Mouse (Mus musculus) c-Kit-negative CD71-positive TER-119-positive erythroid progenitor cells, embryonic 14.5 days (primary cell): ENCODE results near the gene Arrdc5.
"Not testable (repeated sequence)": the region's sequence is repeated elsewhere in the genome, so short reads cannot be mapped to it uniquely, and the experiment has no call there.

ENCODE experiments used
- DNase-seq: peaks from one replicate; pipeline ENCODE4 v3.0.0-alpha.2; 2013; ENCODE audit warnings: low read depth, low spot score

Gene Arrdc5

GRCm38 (mm10) chr17:56278340-56278739, 21.7 kb downstream of the Arrdc5 start:
- DNase-seq: no peak

DNA sequence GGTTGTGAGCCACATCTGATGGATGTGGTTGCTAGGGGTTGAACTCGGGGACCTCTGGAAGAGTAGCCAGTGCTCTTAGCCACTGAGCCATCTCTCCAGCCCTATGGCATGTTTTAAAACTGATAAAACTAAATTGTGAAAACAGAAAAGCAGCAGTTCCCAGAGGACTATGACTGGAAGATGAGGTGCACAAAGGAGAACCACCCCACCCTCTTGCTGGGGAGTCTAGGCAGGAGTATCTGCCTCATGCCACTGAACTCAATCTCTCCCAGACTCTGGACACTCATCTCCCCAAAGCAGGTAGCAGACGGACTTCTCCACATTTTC, 22.6 kb downstream of the Arrdc5 start:
- DNase-seq: no peak

DNA sequence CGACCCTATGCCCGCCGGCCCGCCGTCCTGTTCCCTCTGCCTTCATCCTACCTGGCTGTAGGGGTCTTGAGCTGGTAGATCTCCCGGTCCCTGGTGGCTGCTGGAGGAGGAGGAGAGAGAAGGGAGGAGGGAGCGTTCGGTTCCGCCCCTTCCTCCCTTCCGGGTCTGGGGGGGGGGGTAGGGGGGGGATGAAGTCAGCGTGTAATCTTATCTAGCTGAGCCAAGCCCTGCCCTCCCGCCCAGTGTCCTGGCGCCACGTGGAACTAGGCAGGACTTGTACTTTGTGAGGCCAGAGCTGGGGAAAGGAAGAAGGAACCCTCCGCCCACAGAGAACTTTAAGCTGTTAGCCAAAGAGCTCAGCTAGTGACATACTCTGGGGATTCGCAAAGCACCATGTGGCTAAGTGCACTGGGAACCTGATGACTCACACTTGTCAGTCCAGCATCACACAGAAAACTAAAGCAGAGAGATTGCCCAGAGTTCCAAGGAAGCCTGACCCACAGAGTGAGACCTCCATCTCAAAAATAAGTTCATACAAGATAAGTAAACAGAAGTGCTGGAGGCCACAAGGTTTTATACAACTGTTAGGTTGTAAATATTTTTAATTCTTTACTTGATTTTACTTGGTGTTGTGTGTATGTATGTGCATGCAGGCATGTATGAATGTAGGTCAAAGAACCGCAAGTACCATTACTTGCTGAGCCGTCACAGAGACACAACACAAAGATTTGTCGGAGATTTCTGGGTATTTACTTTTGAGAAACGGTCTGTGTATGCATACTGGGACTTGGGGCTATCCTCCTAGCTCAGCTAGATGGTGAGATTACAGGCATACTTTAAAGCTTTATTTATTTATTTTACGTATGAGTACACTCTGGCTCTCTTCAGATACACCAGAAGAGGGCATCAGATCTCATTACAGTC, 23.2 kb downstream of the Arrdc5 start, which contains the start of gene Ticam1:
TSS of gene Ticam1 (minus strand) at position 144 of the 924 bp plus-strand sequence.
- peak; percentile 65 for DNase-seq

DNA sequence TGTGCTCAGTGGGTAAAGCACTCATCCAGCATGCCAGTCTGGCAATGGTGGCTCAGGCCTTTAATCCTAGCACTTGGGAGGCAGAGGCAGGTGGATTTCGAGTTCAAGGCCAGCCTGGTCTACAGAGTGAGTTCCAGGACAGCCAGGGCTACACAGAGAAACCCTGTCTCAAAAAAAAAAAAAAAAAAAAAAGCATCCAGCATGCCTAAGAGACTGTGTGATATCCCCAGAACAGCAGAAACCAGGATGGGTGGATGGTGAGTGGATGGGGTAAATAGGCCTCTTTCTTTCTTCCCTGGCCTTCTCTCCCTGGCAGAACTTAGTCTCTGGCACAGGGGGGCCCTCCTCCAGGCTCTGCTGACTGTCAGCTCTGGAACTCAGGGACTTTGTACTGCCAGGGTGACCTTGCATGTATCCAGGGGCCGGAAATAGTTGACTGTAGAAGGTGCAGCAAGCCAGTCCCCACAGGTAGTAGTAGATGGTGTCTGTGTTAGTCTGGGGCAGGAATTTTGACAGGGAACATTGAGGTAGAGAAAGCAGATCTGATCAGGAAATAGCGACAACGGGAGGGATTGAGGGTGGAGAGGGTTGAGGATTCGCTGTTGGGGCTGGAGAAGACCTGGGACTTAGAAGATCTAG, 24.1 kb downstream of the Arrdc5 start:
- no peak for DNase-seq

GRCm38 (mm10) chr17:56273986-56274385, 26.1 kb downstream of the Arrdc5 start:
- no peak for DNase-seq

- DNase-seq: no peak
Measured at GRCm38 (mm10) chr17:56273482-56273881, 26.6 kb downstream of the Arrdc5 start.

GRCm38 (mm10) chr17:56272644-56273043, 27.4 kb downstream of the Arrdc5 start:
- DNase-seq: no peak

- DNase-seq: no peak
Measured at GRCm38 (mm10) chr17:56271609-56272253, 28.4 kb downstream of the Arrdc5 start.

- no peak for DNase-seq
Measured at GRCm38 (mm10) chr17:56269741-56270140, 30.3 kb downstream of the Arrdc5 start.

GRCm38 (mm10) chr17:56269153-56269630, 30.9 kb downstream of the Arrdc5 start:
- no peak for DNase-seq

DNA sequence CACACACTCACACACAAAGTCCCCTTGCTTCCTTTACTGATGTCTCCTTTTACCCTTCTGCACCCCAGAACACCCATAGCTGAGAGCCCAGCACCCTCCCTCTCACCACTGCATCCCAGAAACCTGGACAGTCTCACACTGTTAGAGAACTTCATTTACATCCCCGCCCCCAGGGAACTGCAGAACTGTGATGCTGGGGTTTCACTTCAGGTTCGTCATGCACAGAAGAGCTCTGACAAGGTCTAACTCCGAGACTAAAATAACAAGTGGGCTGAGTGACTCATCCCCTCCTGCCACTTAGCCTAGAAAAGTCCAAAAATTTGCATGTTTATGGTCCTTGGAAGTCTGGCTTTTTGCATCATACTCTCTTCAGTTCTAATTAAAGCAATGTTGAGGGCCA, 33.8 kb downstream of the Arrdc5 start:
- no peak for DNase-seq

GRCm38 (mm10) chr17:56265869-56266268, 34.2 kb downstream of the Arrdc5 start:
- no peak for DNase-seq

- DNase-seq: no peak
Measured at GRCm38 (mm10) chr17:56265011-56265410, 35.1 kb downstream of the Arrdc5 start.

- DNase-seq: no peak
Measured at GRCm38 (mm10) chr17:56264020-56264419, 36.1 kb downstream of the Arrdc5 start.

DNA sequence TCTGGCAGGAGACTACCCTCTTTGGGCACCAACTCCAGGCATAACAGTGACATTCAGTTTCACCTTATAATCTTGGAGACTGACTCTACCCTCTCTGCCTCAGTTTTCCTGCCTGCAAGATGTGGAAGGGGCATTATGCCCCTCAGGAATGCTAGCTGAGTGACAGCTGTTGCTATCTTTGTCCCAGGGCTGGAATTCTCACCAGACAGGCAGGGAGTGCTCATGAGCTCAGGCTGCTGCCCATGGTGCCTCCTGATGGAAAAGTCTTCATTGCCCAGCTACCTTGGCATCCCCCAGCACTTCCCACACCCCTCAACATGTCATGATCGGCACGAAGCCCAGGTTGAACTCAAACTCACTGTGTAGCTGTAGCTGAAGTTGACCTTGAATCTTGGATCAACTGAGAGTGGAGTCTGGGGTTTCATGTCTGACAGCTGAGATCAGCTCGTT, 37.4 kb downstream of the Arrdc5 start:
- no peak for DNase-seq

DNA sequence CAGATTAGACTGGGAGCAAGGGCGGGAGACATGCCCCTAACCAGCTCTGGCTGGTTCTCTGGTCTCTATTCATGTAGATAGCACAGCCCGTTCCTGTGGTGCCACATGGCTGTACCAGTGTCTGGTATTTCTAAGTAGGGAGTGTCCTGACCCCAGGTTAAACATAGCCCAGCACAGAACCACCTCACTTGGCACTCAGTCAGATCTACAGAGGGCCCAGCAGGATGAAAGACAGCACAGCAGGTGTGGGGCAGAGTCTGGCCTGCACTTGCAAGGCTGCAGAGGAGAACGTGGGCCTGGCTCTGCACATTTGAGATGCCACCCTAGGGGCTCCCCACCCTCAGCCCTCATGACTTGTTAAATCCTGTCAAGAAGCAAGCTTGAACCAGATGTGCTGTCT, 38.9 kb downstream of the Arrdc5 start:
- no peak for DNase-seq

DNA sequence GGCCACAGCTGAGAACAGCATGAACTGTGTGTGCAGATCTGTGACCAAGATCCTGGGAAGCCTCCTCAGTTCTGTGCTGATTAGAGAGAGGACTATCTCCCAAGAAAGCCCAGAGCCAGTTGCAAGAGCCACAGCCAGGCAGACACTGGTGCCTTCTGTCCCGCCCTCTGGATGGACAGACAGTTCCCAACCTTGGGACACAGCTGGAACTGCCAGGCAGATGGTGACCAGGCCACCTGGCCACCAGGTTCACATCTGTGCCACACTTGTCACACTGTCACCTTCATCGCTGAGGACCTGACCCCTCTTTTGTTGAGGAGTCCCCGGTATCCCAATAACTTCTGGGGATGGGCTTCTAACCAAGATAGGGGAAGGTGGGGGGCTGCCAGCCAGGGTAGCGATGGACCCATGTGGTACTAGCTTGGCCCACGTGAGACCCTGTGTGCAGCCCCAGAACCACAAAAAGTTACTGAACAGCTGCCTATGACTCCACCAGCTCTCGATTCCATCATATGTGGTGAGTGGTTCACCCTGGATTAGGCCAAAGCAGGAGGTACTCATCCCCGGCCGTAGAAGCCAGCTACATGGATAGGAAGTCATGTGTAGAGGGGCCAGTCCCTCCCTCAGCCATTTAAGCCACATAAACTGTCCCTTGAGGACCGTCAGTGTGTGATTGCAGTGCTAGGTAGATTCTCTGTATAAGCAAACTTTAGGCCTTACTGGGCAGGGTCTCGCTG, 40.6 kb downstream of the Arrdc5 start:
- no peak for DNase-seq

GRCm38 (mm10) chr17:56258812-56259211, 41.3 kb downstream of the Arrdc5 start:
- not testable (repeated sequence) for DNase-seq

DNA sequence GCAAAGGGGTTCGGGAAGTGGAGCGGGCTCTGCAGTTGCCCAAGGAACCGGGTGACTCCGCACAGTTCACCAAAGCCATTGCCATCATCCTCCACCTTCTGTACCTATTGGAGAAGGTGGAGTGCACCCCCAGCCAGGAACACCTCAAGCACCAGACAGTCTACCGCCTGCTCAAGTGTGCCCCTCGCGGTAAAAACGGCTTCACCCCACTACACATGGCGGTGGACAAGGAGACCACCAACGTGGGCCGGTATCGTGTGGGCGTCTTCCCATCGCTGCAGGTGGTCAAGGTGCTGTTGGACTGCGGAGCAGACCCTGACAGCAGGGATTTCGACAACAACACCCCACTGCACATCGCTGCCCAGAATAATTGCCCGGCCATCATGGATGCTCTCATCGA, 41.8 kb downstream of the Arrdc5 start:
- not testable (repeated sequence) for DNase-seq

DNA sequence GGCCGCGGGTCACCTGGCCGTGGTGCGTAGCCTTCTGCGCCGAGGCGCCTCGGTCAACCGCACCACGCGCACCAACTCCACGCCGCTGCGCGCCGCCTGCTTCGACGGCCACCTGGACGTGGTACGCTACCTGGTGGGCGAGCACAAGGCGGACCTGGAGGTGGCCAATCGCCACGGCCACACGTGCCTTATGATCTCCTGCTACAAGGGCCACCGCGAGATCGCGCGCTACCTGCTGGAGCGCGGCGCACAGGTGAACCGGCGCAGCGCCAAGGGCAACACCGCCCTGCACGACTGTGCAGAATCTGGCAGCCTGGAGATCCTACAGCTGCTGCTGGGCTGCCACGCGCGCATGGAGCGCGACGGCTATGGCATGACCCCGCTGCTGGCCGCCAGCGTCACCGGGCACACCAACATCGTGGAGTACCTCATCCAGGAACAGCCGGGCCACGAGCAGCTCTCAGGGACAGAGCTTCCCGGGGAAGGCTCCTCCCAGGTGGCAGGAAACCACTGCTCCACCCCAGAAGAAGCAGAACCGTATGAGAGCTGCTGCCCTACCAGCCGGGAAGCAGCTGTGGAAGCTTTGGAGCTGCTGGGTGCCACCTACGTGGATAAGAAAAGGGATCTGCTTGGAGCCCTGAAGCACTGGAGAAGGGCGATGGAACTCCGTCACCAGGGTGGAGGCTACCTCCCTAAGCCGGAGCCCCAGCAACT, 42.7 kb downstream of the Arrdc5 start:
- DNase-seq: no peak
